Mouse (Mus musculus): ENCODE data around the gene Slc16a9. TPM values are rescaled to one million over a fixed set of nuclear protein-coding genes. Genes with fewer than 3 reads are reported as not detected.

Gene Slc16a9
- polyA plus RNA-seq, 1 experiment from 2014 or later: 1.1 TPM

- WGBS (ENCODE audit: insufficient replicate concordance): 71% methylated on average over 13 of the region's 13 CpGs
These were observed 72.6 kb downstream of the Slc16a9 start for GRCm38 (mm10) chr10:70317394-70317965.

GRCm38 (mm10) chr10:70318630-70319029 lies 73.7 kb downstream of the Slc16a9 start:
- ATAC-seq (no peak), DNase-seq (no peak)
- H3K4me2 ChIP-seq (ENCODE audit: low read depth, low read length): no peak overlapping the region
- 7% methylated on average over 3 of the region's 3 CpGs for WGBS (ENCODE audit: insufficient replicate concordance)
- H3K27ac ChIP-seq (ENCODE audit: low read depth): no peak overlapping the region
- H3K4me3 ChIP-seq (ENCODE audit: low read depth, low read length): no peak overlapping the region
- H3K36me3 ChIP-seq (replicated peaks; ENCODE audit: insufficient read depth, low read length): no peaks in the 10 kb centered on the region
- H3K27me3 ChIP-seq (ENCODE audit: insufficient read depth, low read length): no peaks in the 10 kb centered on the region
- no peaks in the 10 kb centered on the region for H3K9me3 ChIP-seq (ENCODE audit: low read length)
- H3K4me1 ChIP-seq (ENCODE audit: insufficient read depth): no peaks in the 10 kb centered on the region
- H3K9ac ChIP-seq (replicated peaks): no peak overlapping the region
- TF ChIP-seq EP300 (IDR thresholded peaks at IDR 0.05; ENCODE audit: low read depth) (no peak), CTCF (IDR thresholded peaks at IDR 0.05; ENCODE audit: low read depth) (peak; percentile 80)

More at GRCm38 (mm10) chr10:70317394-70317965, 72.6 kb downstream of the Slc16a9 start:
- no peaks in the 10 kb centered on the region for H3K4me1 ChIP-seq (ENCODE audit: insufficient read depth)
- no peaks in the 10 kb centered on the region for H3K9me3 ChIP-seq (ENCODE audit: low read length)
- H3K27ac ChIP-seq (ENCODE audit: low read depth): no peak overlapping the region
- DNase-seq (no peak), ATAC-seq (no peak)
- no peak overlapping the region for H3K4me3 ChIP-seq (ENCODE audit: low read depth, low read length)
- H3K9ac ChIP-seq (replicated peaks): no peak overlapping the region
- H3K27me3 ChIP-seq (ENCODE audit: insufficient read depth, low read length): no peaks in the 10 kb centered on the region
- no peak overlapping the region for H3K4me2 ChIP-seq (ENCODE audit: low read depth, low read length)
- TF ChIP-seq CTCF (IDR thresholded peaks at IDR 0.05; ENCODE audit: low read depth) (no peak), EP300 (IDR thresholded peaks at IDR 0.05; ENCODE audit: low read depth) (no peak)
- H3K36me3 ChIP-seq (replicated peaks; ENCODE audit: insufficient read depth, low read length): no peaks in the 10 kb centered on the region

- TF ChIP-seq EP300 (IDR thresholded peaks at IDR 0.05; ENCODE audit: low read depth): no peak
- TF ChIP-seq CTCF (IDR thresholded peaks at IDR 0.05; ENCODE audit: low read depth): no peak
- Histone ChIP-seq H3K4me2 (ENCODE audit: low read depth, low read length) (no peak overlapping the region), H3K27ac (ENCODE audit: low read depth) (no peak overlapping the region), H3K9ac (replicated peaks) (no peak overlapping the region), H3K4me1 (ENCODE audit: insufficient read depth) (no peaks in the 10 kb centered on the region), H3K4me3 (ENCODE audit: low read depth, low read length) (no peak overlapping the region), H3K36me3 (replicated peaks; ENCODE audit: insufficient read depth, low read length) (no peaks in the 10 kb centered on the region), H3K9me3 (ENCODE audit: low read length) (no peaks in the 10 kb centered on the region), H3K27me3 (ENCODE audit: insufficient read depth, low read length) (no peaks in the 10 kb centered on the region)
- ATAC-seq: no peak
- WGBS (ENCODE audit: insufficient replicate concordance): 46% methylated on average over 2 of the region's 2 CpGs
- no peak for DNase-seq
These were observed 80.6 kb downstream of the Slc16a9 start for GRCm38 (mm10) chr10:70325518-70325917.

- no peak for DNase-seq
- H3K4me2 ChIP-seq (ENCODE audit: low read depth, low read length): no peak overlapping the region
- no peaks in the 10 kb centered on the region for H3K36me3 ChIP-seq (replicated peaks; ENCODE audit: insufficient read depth, low read length)
- no peak overlapping the region for H3K4me3 ChIP-seq (ENCODE audit: low read depth, low read length)
- TF ChIP-seq EP300 (IDR thresholded peaks at IDR 0.05; ENCODE audit: low read depth) (no peak), CTCF (IDR thresholded peaks at IDR 0.05; ENCODE audit: low read depth) (no peak)
- H3K27ac ChIP-seq (ENCODE audit: low read depth): no peak overlapping the region
- ATAC-seq: no peak
- H3K4me1 ChIP-seq (ENCODE audit: insufficient read depth): no peaks in the 10 kb centered on the region
- no peaks in the 10 kb centered on the region for H3K27me3 ChIP-seq (ENCODE audit: insufficient read depth, low read length)
- H3K9ac ChIP-seq (replicated peaks): no peak overlapping the region
- WGBS (ENCODE audit: insufficient replicate concordance): 65% methylated on average over 6 of the region's 6 CpGs
- H3K9me3 ChIP-seq (ENCODE audit: low read length): no peaks in the 10 kb centered on the region
These were observed 82.4 kb downstream of the Slc16a9 start for GRCm38 (mm10) chr10:70327331-70327730.

- no peak overlapping the region for H3K4me3 ChIP-seq (ENCODE audit: low read depth, low read length)
- H3K27me3 ChIP-seq (ENCODE audit: insufficient read depth, low read length): no peaks in the 10 kb centered on the region
- H3K27ac ChIP-seq (ENCODE audit: low read depth): no peak overlapping the region
- H3K36me3 ChIP-seq (replicated peaks; ENCODE audit: insufficient read depth, low read length): no peaks in the 10 kb centered on the region
- H3K4me2 ChIP-seq (ENCODE audit: low read depth, low read length): no peak overlapping the region
- no peak overlapping the region for H3K9ac ChIP-seq (replicated peaks)
- ATAC-seq (no peak), DNase-seq (no peak)
- 80% methylated on average over 9 of the region's 9 CpGs for WGBS (ENCODE audit: insufficient replicate concordance)
- TF ChIP-seq CTCF (IDR thresholded peaks at IDR 0.05; ENCODE audit: low read depth) (no peak), EP300 (IDR thresholded peaks at IDR 0.05; ENCODE audit: low read depth) (no peak)
- no peaks in the 10 kb centered on the region for H3K9me3 ChIP-seq (ENCODE audit: low read length)
- H3K4me1 ChIP-seq (ENCODE audit: insufficient read depth): no peaks in the 10 kb centered on the region
These were observed 83.2 kb downstream of the Slc16a9 start for GRCm38 (mm10) chr10:70328139-70328538.

Other genes with a start within 250 kb of the Slc16a9 start
- gene Ccdc6, start 148.0 kb upstream of the Slc16a9 start, polyA plus RNA-seq (2015; fragmentation: Nextera tagmentation; extraction: Ambion mirVana): 5.5 and 6.3 TPM in 2 replicates
- gene Mrln, start 40.4 kb upstream of the Slc16a9 start, polyA plus RNA-seq (2015; fragmentation: Nextera tagmentation; extraction: Ambion mirVana): 0.38 and 0.65 TPM in 2 replicates
- gene Fam13c, start 195.4 kb downstream of the Slc16a9 start, polyA plus RNA-seq (2015; fragmentation: Nextera tagmentation; extraction: Ambion mirVana): 0.17 and 0.22 TPM in 2 replicates

All from liver, postnatal 0 days (tissue).